Mouse (Mus musculus) MEL (cell line): ENCODE measurements around the gene Gm20388.

Source experiments
- CHD1 ChIP-seq: IDR thresholded peaks from 2 replicates; pipeline ENCODE4 v1.6.1; 2012; ENCODE audit warnings: low read depth, mild to moderate bottlenecking, inconsistent platforms, low read length, improper control_type of control experiment
- CTCF ChIP-seq, 3 experiments: IDR thresholded peaks in 2 of 3; conservative IDR thresholded peaks in 1 of 3; 2 replicates each; pipeline ENCODE4 v1.5.1; 2011 to 2012; ENCODE audit warnings: low read length in 3 of 3, low read depth in 2 of 3, mild to moderate bottlenecking in 2 of 3, improper control_type of control experiment in 1 of 3, inconsistent platforms in 1 of 3, mixed read lengths in 1 of 3, moderate library complexity in 1 of 3; ENCODE audit not compliant: control insufficient read depth in 1 of 3, insufficient read depth in 1 of 3, poor library complexity in 1 of 3, severe bottlenecking in 1 of 3
- KAT2A ChIP-seq: conservative IDR thresholded peaks from 2 replicates; pipeline ENCODE4 v1.6.1; 2012; ENCODE audit warnings: low read depth, low read length, improper control_type of control experiment, inconsistent platforms
- MYB ChIP-seq: IDR thresholded peaks from 2 replicates; pipeline ENCODE4 v1.6.1; 2011; ENCODE audit warnings: mild to moderate bottlenecking, low read depth, low read length, improper control_type of control experiment
- MYC ChIP-seq: IDR thresholded peaks from 2 replicates; pipeline ENCODE4 v1.6.1; 2011; ENCODE audit warnings: low read depth, mild to moderate bottlenecking, low read length, improper control_type of control experiment, moderate library complexity
- POLR2A ChIP-seq, 2 experiments: IDR thresholded peaks; 2 replicates each; pipeline ENCODE4 v1.6.1; 2011 to 2012; ENCODE audit warnings: low read length in 2 of 2, mild to moderate bottlenecking in 2 of 2, control low read depth in 1 of 2, improper control_type of control experiment in 1 of 2, low read depth in 1 of 2, moderate library complexity in 1 of 2; ENCODE audit not compliant: control insufficient read depth in 1 of 2, insufficient read depth in 1 of 2, poor library complexity in 1 of 2
- RCOR1 ChIP-seq: IDR thresholded peaks from 2 replicates; pipeline ENCODE4 v1.6.1; 2012; ENCODE audit warnings: low read depth, mild to moderate bottlenecking, inconsistent platforms, low read length, improper control_type of control experiment
- TAL1 ChIP-seq: IDR thresholded peaks from 2 replicates; pipeline ENCODE4 v1.6.1; 2012; ENCODE audit warnings: mild to moderate bottlenecking, inconsistent platforms, low read length, moderate library complexity, mixed read lengths
- ZKSCAN1 ChIP-seq: IDR thresholded peaks from 2 replicates; pipeline ENCODE4 v1.6.1; 2012; ENCODE audit warnings: low read depth, mild to moderate bottlenecking, inconsistent platforms, low read length, improper control_type of control experiment, moderate library complexity

DNA sequence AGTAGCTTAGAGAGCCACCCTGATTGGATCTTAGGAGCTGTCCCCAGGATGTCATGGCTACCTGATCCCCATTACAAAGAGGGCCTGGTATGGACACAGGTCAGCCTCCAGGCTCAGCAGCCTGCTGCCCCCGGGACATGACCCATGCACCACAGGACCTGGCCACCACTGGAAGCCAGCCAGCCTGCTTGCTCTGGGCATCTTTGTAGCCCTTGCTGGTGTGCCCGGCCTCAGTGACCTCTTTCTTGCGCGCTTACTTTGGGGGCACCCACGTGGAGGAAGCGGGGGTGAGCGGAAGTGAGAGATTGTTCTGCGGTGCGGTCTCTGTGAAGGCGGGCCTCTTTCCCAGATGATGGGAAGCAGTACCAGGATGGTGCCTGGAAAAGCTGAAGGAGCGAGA, 641.9 kb downstream of the Gm20388 start:
- TF ChIP-seq CTCF (IDR thresholded peaks at IDR 0.05 in 2 of 3, conservative IDR thresholded peaks at IDR 0.05 in 1 of 3; ENCODE audit: control insufficient read depth in 1 of 3, insufficient read depth in 1 of 3, low read depth in 2 of 3, low read length in 3 of 3, poor library complexity in 1 of 3, severe bottlenecking in 1 of 3): no peak
- no peak for TF ChIP-seq RCOR1
- no peak for TF ChIP-seq POLR2A (IDR thresholded peaks at IDR 0.05; ENCODE audit: control insufficient read depth in 1 of 2, insufficient read depth in 1 of 2, low read depth in 1 of 2, low read length in 2 of 2, poor library complexity in 1 of 2)
- no peak for TF ChIP-seq ZKSCAN1
- no peak for TF ChIP-seq KAT2A
- TF ChIP-seq CHD1: no peak
- no peak for TF ChIP-seq MYB
- TF ChIP-seq TAL1: no peak
- TF ChIP-seq MYC: no peak
